Mouse (Mus musculus) cerebellum, adult 8-10 months (tissue): ENCODE data around the gene Nln.
A peak's percentile ranks its signal among the peaks of the same experiment; 100 is the strongest.

Source experiments
- DNase-seq: peaks from one replicate; pipeline ENCODE4 v3.0.0; 2022

The Nln gene

GRCm38 (mm10) chr13:104095955-104096354, 13.5 kb downstream of the Nln start:
- DNase-seq = no peak

- DNase-seq = no peak
Measured at GRCm38 (mm10) chr13:104094531-104095385, 14.7 kb downstream of the Nln start.

- DNase-seq = no peak
Measured at GRCm38 (mm10) chr13:104091734-104092133, 17.7 kb downstream of the Nln start.

GRCm38 (mm10) chr13:104089387-104089786, 20.0 kb downstream of the Nln start:
- peak; percentile 20 for DNase-seq

- no peak for DNase-seq
Measured at GRCm38 (mm10) chr13:104084600-104084999, 24.8 kb downstream of the Nln start.

GRCm38 (mm10) chr13:104082504-104082903, 26.9 kb downstream of the Nln start:
- DNase-seq = no peak

- no peak for DNase-seq
Measured at GRCm38 (mm10) chr13:104076993-104077392, 32.4 kb downstream of the Nln start.

GRCm38 (mm10) chr13:104074731-104075130, 34.7 kb downstream of the Nln start:
- no peak for DNase-seq

GRCm38 (mm10) chr13:104074230-104074629, 35.2 kb downstream of the Nln start:
- DNase-seq = no peak

- no peak for DNase-seq
Measured at GRCm38 (mm10) chr13:104072351-104072750, 37.1 kb downstream of the Nln start.

- DNase-seq = no peak
Measured at GRCm38 (mm10) chr13:104070703-104071102, 38.7 kb downstream of the Nln start.

GRCm38 (mm10) chr13:104069216-104069615, 40.2 kb downstream of the Nln start:
- no peak for DNase-seq

GRCm38 (mm10) chr13:104065649-104066347, 43.6 kb downstream of the Nln start:
- no peak for DNase-seq

- DNase-seq = peak; percentile 63
Measured at GRCm38 (mm10) chr13:104063061-104063460, 46.4 kb downstream of the Nln start.

GRCm38 (mm10) chr13:104061975-104062750, 47.3 kb downstream of the Nln start:
- DNase-seq = peak; percentile 62

GRCm38 (mm10) chr13:104060231-104060630, 49.2 kb downstream of the Nln start:
- DNase-seq = no peak

GRCm38 (mm10) chr13:104059536-104059935, 49.9 kb downstream of the Nln start:
- no peak for DNase-seq

GRCm38 (mm10) chr13:104058761-104059160, 50.7 kb downstream of the Nln start:
- no peak for DNase-seq

GRCm38 (mm10) chr13:104052271-104052753, 57.1 kb downstream of the Nln start:
- DNase-seq = no peak

- DNase-seq = no peak
Measured at GRCm38 (mm10) chr13:104048835-104049234, 60.6 kb downstream of the Nln start.

GRCm38 (mm10) chr13:104045108-104045507, 64.3 kb downstream of the Nln start:
- DNase-seq = no peak

- no peak for DNase-seq
Measured at GRCm38 (mm10) chr13:104044332-104044731, 65.1 kb downstream of the Nln start.

- no peak for DNase-seq
Measured at GRCm38 (mm10) chr13:104042738-104043137, 66.7 kb downstream of the Nln start.
